Mouse (Mus musculus): ENCODE data around the gene Tssk3.
"Not testable (repeated sequence)": the region's sequence is repeated elsewhere in the genome, so short reads cannot be mapped to it uniquely, and the experiment has no call there.

Gene Tssk3

GRCm38 (mm10) chr4:129490972-129491880, at the start of gene Tssk3, which contains the start of gene Fam229a:
TSS of gene Tssk3 (minus strand) at chr4:129491022.
TSS of gene Fam229a (plus strand) at chr4:129491190.
- in situ Hi-C loops (cut with MboI, MseI) = no loop called here

DNA sequence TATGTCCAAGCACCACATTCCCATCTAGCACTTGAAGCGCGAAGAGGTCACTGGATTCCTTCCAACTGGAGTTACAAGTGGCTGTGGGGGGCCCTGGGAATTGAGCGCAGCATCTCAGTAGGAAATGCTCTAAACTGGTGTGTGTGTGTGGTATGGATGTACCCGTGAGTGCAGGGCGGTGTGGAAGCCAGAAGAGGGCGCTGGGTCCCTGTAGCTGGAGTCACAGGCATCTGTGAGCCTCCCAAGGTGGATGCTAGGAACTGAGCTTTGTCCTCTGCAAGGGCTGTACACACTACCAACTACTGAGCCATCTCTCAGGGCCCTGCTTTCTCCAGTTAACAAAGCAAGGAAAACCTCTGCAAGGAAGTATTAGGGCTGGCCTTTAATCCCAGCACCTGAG, 49.2 kb upstream of the Tssk3 start:
- in situ Hi-C loops (cut with MboI, MseI) = no loop called here

DNA sequence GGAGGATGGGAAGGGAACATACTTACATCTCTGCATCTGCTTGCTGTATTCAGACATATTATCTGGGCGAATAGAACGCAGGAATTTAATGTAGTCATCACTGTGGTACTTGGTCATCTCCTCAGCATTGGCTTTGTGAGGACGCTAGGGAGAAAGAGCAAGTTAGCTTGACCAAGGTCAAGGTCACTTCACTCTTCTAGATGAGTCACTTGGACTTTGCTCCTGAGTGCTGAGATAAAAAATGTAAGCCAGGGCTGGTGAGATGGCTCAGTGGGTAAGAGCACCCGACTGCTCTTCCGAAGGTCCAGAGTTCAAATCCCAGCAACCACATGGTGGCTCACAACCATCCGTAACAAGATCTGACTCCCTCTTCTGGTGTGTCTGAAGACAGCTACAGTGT, 38.1 kb upstream of the Tssk3 start:
- in situ Hi-C loops (cut with MboI, MseI) = not testable (repeated sequence)

DNA sequence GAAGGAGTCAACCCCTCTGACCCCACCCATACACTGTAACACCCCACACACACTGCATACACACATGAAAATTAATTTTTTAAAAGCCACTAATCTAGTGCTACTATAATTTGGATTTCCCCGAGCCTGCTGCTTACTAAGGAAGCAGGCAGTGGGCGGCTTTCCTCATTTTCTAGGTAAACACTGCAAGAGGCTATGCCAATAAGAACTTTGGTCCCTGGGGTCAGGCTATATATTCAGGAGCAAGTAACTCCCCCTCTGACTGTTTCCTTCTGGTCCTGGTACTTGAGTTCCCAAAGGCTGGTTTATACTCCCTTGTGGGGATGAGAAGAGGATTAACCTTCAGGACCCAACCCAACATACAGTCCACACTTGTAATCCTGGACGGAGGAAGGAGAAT, 35.1 kb upstream of the Tssk3 start:
- in situ Hi-C loops (cut with MboI, MseI) = no loop called here

DNA sequence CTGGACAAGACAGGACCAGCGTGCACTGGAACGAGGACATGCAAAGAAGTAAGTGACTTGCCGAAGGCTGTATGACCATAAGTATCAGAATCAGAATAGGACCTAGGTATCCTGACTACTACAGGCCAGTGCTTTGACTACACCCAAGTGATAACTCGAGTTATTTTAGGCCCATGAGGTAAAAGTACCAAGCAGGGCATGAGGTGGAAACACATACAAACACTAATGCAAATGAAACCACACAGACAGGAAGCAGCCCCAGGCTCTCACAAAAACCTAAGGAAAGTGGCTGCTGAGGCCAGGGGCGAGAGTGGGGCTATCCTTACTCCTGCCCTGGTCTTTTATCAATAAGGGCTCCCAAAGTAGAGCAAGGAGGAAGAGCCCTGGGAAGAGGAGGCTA, 34.5 kb upstream of the Tssk3 start:
- in situ Hi-C loops (cut with MboI, MseI) = no loop called here

GRCm38 (mm10) chr4:129518519-129518918, 27.7 kb upstream of the Tssk3 start:
- in situ Hi-C loops (cut with MboI, MseI) = no loop called here

- in situ Hi-C loops (cut with MboI, MseI) = no loop called here
Observed at GRCm38 (mm10) chr4:129516925-129517324, 26.1 kb upstream of the Tssk3 start.

- in situ Hi-C loops (cut with MboI, MseI) = no loop called here
Observed at GRCm38 (mm10) chr4:129514300-129514898, 23.6 kb upstream of the Tssk3 start.

- in situ Hi-C loops (cut with MboI, MseI) = no loop called here
Observed at GRCm38 (mm10) chr4:129513891-129514290, 23.1 kb upstream of the Tssk3 start.

- in situ Hi-C loops (cut with MboI, MseI) = no loop called here
Observed at GRCm38 (mm10) chr4:129513086-129513767, 22.4 kb upstream of the Tssk3 start, which contains the start of gene Marcksl1. TSS of gene Marcksl1 (plus strand) at chr4:129513581.

DNA sequence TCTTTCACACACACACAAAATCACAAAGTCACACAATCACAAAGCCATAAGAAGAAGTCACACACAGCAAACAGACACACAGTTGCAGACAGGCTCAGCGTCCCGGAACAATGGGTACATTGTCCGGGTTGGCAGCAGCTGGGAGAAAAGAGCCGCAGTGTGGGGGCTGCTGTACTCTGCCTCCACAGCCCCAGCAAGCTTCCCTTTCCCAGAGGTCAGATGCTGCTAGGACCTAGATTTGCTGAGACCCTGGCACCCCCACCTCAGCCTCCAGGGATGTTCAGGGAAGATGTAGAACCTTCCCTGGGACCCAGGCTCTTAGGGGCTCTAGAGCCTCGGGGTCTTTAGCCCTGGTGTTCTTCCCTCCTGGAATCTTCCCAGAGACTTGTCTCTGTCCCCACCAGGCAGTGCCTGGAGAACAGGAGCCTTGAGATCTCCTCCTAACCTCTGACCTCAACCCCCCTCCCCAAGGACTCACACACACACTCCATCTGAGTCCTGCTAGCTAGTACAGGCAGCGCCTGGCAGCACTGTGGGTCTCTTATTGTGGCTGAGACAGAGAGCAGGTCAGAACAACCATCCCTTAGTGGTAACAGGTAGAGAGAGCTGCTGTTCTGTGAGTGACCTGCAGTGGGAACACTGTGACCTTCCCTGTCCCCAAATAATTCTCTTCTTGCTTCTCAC, 20.7 kb upstream of the Tssk3 start:
- in situ Hi-C loops (cut with MboI, MseI) = no loop called here

GRCm38 (mm10) chr4:129510723-129511412, 20.0 kb upstream of the Tssk3 start:
- in situ Hi-C loops (cut with MboI, MseI) = no loop called here

DNA sequence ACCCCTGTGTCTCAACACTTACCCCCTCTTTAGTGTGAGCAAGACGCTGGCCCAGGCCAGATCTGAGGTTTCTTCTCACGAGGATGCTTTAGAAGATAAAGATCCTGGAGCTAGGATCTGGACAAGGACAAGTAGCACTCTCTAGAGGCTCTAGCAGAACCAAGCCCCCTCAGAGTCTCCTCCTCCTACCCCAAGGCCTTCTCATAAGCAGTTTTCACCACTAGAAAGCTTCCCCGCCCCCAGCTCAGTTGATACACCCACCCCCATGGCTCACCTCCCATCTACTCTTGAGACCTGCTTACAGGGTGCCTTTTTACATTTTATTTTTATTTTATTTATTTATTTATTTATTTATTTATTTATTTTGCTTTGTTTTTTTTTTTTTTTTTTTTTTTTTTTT, 18.8 kb upstream of the Tssk3 start:
- in situ Hi-C loops (cut with MboI, MseI) = no loop called here

DNA sequence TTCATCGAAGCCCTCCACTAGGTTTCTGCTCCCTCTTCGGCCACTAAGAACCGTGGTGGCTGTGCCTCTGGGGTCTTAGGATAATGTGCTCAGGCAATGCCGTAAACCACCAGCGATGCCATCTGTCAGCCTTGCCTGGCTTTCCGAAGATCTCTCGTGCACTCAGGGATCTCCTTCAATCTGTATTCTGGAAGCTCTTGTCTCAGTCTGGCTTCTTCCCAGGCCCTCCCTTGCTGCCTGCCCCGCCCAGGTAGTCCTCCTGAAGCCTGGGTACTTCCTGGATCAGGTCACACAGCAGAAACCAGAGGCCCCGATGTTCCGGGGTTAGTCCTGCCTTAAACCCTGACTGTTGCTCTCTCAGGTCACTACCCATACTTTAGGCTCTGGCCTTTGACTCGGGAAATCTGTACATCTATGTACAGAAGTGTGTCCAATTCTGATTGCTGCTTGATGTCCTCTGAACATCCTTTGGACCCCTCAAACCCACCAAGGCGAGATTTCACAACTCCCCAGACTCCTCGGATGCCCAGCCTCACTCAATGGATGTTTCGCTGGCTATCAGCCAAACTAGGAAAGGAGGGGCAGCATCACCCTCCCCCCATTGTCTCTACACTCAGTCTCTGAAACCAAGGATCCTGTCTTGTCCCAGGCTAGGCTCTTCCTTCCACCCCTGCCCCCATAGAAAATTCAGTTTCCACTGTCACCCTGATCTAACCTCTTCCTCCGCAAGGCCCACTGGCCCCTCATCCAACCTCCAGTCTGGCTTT, 18.2 kb upstream of the Tssk3 start:
- in situ Hi-C loops (cut with MboI, MseI) = no loop called here

GRCm38 (mm10) chr4:129508237-129508515, 17.4 kb upstream of the Tssk3 start:
- in situ Hi-C loops (cut with MboI, MseI) = no loop called here

DNA sequence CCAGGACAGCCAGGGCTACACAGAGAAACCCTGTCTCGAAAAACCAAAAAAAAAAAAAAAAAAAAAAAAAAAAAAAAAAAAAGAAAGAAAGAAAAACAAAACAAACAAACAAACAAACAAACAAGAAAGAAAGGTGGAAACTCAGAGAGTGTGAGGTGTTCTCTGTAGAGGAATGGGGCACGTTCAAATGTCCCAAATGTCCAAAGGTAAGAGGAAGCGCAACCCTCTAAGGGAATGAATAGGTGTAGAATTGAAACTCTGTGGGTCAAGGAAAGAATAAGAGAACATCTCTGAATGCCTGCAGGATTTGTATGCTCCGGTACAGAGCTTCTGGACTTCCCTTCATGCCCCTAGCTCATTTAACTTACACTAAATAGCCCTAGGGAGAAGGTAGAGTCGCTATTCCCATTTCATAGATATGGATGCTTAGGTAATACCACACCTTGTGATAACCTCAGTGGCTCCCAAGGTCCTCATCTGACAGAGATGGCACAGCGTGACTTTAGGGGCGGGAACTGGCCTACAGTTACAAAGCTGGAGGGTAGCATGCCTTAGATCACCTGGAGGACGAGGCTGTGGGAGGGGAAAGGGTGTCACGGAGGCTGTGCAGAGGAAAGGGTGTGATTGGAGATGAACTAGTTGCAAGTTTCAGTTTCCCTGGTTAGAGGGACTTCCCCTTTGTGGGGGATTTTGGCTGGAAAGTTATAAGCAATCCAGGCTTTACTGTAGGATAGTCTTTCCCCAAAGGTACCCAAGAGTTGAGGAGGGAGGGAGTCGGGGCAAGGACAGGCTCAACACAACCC, 16.8 kb upstream of the Tssk3 start:
- in situ Hi-C loops (cut with MboI, MseI) = no loop called here

DNA sequence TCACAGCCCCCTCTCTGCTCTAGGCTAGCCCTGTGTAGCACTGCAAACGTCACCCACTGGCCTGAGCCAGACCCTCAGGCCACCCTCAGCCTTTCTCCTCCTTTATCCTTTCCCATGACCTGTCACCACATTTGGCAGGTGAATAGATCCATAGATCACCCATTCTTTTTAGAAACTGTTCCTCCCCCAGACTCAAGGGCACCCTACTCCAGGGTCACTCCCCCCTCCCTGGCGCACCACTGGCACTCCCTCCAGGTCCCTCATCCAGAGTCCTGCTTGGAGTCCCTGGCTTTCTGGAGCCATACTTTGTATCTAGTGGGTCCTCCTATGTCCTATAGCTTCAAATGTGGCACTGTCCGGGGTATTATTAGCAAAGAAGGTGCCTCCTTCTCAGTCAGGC, 14.7 kb upstream of the Tssk3 start:
- in situ Hi-C loops (cut with MboI, MseI) = no loop called here

DNA sequence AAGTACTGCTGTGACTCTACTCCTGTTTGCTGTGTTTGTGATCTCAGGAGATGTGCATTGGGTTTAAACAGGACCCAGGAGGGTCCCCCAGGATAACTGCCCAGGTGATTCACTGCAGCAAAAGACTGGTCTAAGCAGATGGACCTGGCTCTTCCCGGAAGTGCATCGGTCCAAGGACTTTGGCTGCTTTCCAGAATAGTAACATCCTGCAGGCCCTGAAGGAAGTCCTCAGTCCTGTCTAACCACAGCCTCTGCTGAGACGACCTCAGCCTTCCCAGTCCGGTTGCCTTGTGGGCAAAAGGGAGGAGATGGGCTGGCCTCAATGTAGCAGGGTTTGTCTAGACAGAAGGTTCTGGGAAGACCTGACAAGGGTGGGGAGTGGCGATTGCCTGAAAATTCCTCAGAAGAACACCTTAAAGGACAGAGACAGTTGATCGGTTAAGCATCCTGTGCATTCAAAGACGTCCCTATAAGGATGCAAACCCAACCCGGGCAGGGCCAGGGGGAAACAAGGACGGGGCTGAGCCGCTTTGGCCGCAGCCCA, 12.2 kb upstream of the Tssk3 start:
- in situ Hi-C loops (cut with MboI, MseI) = no loop called here

GRCm38 (mm10) chr4:129502327-129502888, 11.6 kb upstream of the Tssk3 start:
- in situ Hi-C loops (cut with MboI, MseI) = no loop called here

All from T-helper 1 cell (primary cell).